Mouse (Mus musculus): ENCODE data around the gene Cfap45.

Cfap45 gene

GRCm38 (mm10) chr1:172562641-172563464, 42.3 kb downstream of the Cfap45 start:
- peak; percentile 85 for DNase-seq (ENCODE audit: low spot score)

- DNase-seq (ENCODE audit: low spot score) = no peak
Measured at GRCm38 (mm10) chr1:172563465-172563828, 42.8 kb downstream of the Cfap45 start.

GRCm38 (mm10) chr1:172566131-172566530, 45.5 kb downstream of the Cfap45 start:
- DNase-seq (ENCODE audit: low spot score) = no peak

- DNase-seq (ENCODE audit: low spot score) = no peak
Measured at GRCm38 (mm10) chr1:172567758-172568157, 47.2 kb downstream of the Cfap45 start.

GRCm38 (mm10) chr1:172580116-172580515, 59.5 kb downstream of the Cfap45 start:
- no peak for DNase-seq (ENCODE audit: low spot score)

- DNase-seq (ENCODE audit: low spot score) = no peak
Measured at GRCm38 (mm10) chr1:172582436-172582835, 61.8 kb downstream of the Cfap45 start.

- DNase-seq (ENCODE audit: low spot score) = no peak
Measured at GRCm38 (mm10) chr1:172584271-172584670, 63.7 kb downstream of the Cfap45 start.

GRCm38 (mm10) chr1:172585026-172585425, 64.4 kb downstream of the Cfap45 start:
- DNase-seq (ENCODE audit: low spot score) = no peak

GRCm38 (mm10) chr1:172585612-172586567, 65.3 kb downstream of the Cfap45 start:
- no peak for DNase-seq (ENCODE audit: low spot score)

GRCm38 (mm10) chr1:172590385-172590784, 69.8 kb downstream of the Cfap45 start, which contains the start of gene Slamf8:
Gene Slamf8 (minus strand): TSS chr1:172590568.
- no peak for DNase-seq (ENCODE audit: low spot score)

GRCm38 (mm10) chr1:172593321-172593720, 72.7 kb downstream of the Cfap45 start:
- no peak for DNase-seq (ENCODE audit: low spot score)

- DNase-seq (ENCODE audit: low spot score) = no peak
Measured at GRCm38 (mm10) chr1:172593956-172594355, 73.4 kb downstream of the Cfap45 start.

GRCm38 (mm10) chr1:172594495-172594894, 73.9 kb downstream of the Cfap45 start:
- DNase-seq (ENCODE audit: low spot score) = no peak
